Mouse (Mus musculus) liver, embryonic 14.5 days (tissue): ENCODE measurements at regions not wholly inside any gene's neighbourhood (a gene's known extent, or its start where the extent isn't known, plus 50 kb on each side); places are given as distances from the start of the nearest gene placed in this dataset.
A peak's percentile ranks its signal among the peaks of the same experiment; 100 is the strongest.

Experiments used
- ATAC-seq: fragments of 200-750 bp; cut with Nextera tagmentation; 2 replicates; pipeline ENCODE4 v1.8.0; 2017; ENCODE audit warnings: moderate number of reproducible peaks, mild to moderate bottlenecking, moderate library complexity; ENCODE audit not compliant: insufficient read depth
- DNase-seq, 3 experiments: peaks; one replicate each; pipeline ENCODE4 v3.0.0-alpha.2; 2012 to 2013; ENCODE audit warnings: low read depth in 3 of 3, low spot score in 3 of 3
- H3K27ac ChIP-seq: fragments of 300-500 bp; sonication (generic); 2 replicates; pipeline ENCODE4 v1.5.1; 2014; ENCODE audit warnings: moderate library complexity, mild to moderate bottlenecking, control low read depth, inconsistent platforms
- H3K27me3 ChIP-seq: fragments of 300-500 bp; sonication (generic); 2 replicates; pipeline ENCODE4 v1.6.1; 2014; ENCODE audit warnings: mild to moderate bottlenecking, low read length, moderate library complexity; ENCODE audit not compliant: control insufficient read depth, insufficient read depth
- H3K36me3 ChIP-seq: fragments of 300-500 bp; sonication (generic); replicated peaks from 2 replicates; pipeline ENCODE4 v1.6.1; 2014; ENCODE audit warnings: low read depth; ENCODE audit not compliant: control insufficient read depth, insufficient read depth
- H3K4me1 ChIP-seq, 2 experiments: fragments of 200-500 bp in 1 of 2; fragments of 300-500 bp in 1 of 2; sonication (generic) in 1 of 2; replicated peaks; 2 replicates each; pipeline ENCODE4 v1.6.1; 2012 to 2014; ENCODE audit warnings: antibody characterized with exemption in 1 of 2, inconsistent platforms in 1 of 2, low read length in 1 of 2; ENCODE audit not compliant: control insufficient read depth in 2 of 2, insufficient read depth in 2 of 2
- H3K4me2 ChIP-seq: fragments of 300-500 bp; sonication (generic); 2 replicates; pipeline ENCODE4 v1.6.1; 2014; ENCODE audit warnings: low read depth, mild to moderate bottlenecking, control low read depth, moderate library complexity
- H3K4me3 ChIP-seq, 2 experiments: fragments of 200-500 bp in 1 of 2; fragments of 300-500 bp in 1 of 2; sonication (generic) in 1 of 2; 2 replicates each; pipeline ENCODE4 v1.5.1; 2012 to 2014; ENCODE audit warnings: low read depth in 2 of 2, low read length in 2 of 2, mild to moderate bottlenecking in 2 of 2, control low read depth in 1 of 2, inconsistent platforms in 1 of 2, moderate library complexity in 1 of 2; ENCODE audit not compliant: insufficient read depth in 1 of 2
- H3K9ac ChIP-seq: fragments of 300-500 bp; sonication (generic); replicated peaks from 2 replicates; pipeline ENCODE4 v1.6.1; 2014; ENCODE audit warnings: mild to moderate bottlenecking, control low read depth, moderate library complexity
- H3K9me3 ChIP-seq: fragments of 300-500 bp; sonication (generic); 2 replicates; pipeline ENCODE4 v1.6.1; 2016; ENCODE audit warnings: low read length, mixed read lengths; ENCODE audit not compliant: control insufficient read depth
- CTCF ChIP-seq: IDR thresholded peaks from 2 replicates; pipeline ENCODE4 v1.5.1; 2016; ENCODE audit warnings: antibody characterized with exemption, low read depth, control low read depth
- EP300 ChIP-seq: IDR thresholded peaks from 2 replicates; pipeline ENCODE4 v1.6.1; 2016; ENCODE audit warnings: antibody characterized with exemption, low read depth
- WGBS: fragments of 180-500 bp; shearing (Covaris S2); extraction: QIAGEN DNeasy Blood & Tissue Kit; methylation state at CpG from one replicate; pipeline ENCODE4 v1.1.7; 2014; ENCODE audit not compliant: insufficient replicate concordance; 5-methylcytosine and 5-hydroxymethylcytosine counted together

DNA sequence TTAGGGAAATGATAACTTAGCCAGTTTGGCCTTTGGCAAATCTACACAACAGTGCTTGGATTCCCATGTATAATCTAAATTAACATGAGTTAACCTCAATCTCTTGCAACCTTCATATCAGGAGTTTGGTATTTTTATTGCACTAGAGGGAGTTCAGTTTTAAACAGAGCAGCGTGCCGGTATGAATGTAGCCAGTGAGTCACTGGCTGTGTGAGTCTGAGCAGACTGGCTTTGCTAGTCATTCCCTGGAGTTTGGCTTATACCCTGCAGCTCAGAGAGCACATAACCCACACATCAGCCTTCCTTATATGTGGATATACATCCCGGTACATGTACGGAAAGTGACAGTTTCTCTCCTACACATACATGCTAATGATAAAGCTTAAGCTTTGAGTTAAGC, 360.6 kb upstream of the Runx1 start:
- no peaks in the 10 kb centered on the region for H3K36me3 ChIP-seq
- no peaks in the 10 kb centered on the region for H3K9me3 ChIP-seq
- WGBS, result 81% methylated on average over 4 of the region's 4 CpGs
- H3K4me1 ChIP-seq, result 0 out of 4 replicates have a peak, but pooled peaks cover 0 to 2% of the 10 kb centered on the region in 2 experiments
- H3K27ac ChIP-seq, result no peak overlapping the region
- DNase-seq, result no peak
- no peak overlapping the region for H3K4me3 ChIP-seq
- H3K4me2 ChIP-seq, result no peak overlapping the region
- no peak for ATAC-seq
- no peak overlapping the region for H3K9ac ChIP-seq
- no peak for TF ChIP-seq CTCF
- TF ChIP-seq EP300, result no peak
- no peaks in the 10 kb centered on the region for H3K27me3 ChIP-seq

DNA sequence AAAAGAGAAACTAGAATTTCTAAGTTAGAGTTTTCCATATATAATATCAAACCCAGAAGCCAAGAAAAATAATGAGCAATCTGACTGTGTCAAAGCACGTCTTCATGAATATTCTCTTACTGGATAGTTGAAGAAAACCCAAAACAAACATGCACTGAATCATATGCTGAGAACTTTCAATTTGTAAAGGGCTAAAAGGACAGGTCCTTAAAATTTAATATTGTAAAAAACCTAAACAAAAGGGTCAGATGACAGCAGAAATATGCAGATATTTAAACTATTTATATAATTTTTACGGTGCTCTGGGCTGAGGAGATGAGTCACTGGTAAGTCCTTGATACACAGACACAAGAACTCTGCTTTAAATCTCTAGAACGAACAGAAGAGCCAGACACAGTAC, 356.7 kb upstream of the Runx1 start:
- H3K9me3 ChIP-seq, result no peaks in the 10 kb centered on the region
- DNase-seq, result no peak
- no peaks in the 10 kb centered on the region for H3K36me3 ChIP-seq
- no peak for TF ChIP-seq CTCF
- TF ChIP-seq EP300, result no peak
- H3K9ac ChIP-seq, result no peak overlapping the region
- no peak overlapping the region for H3K27ac ChIP-seq
- H3K4me3 ChIP-seq, result no peak overlapping the region
- no peak overlapping the region for H3K4me2 ChIP-seq
- H3K27me3 ChIP-seq, result no peaks in the 10 kb centered on the region
- peaks cover 0 to 8% of the 10 kb centered on the region in 2 experiments; a peak in 2 of 4 replicates for H3K4me1 ChIP-seq
- 66% methylated on average over 3 of the region's 3 CpGs for WGBS
- ATAC-seq, result no peak

DNA sequence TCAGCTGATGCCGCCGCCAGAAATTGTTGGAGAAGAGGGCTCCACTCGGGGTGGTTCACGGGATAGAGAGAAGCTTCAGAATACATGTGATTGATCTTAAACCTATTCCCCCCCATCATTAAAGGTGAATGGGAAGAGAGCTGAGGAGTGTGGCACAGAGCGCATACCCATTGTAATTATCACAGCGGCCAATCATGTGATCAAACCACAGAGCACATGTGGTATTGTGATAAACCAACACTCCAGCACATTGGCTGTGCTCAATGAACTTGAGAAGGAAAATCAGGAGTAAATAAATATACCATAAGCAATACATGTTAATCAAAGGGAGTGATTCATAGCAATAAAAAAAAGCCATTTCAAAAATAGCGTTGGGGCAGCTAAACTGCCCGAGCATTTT, 355.5 kb upstream of the Runx1 start:
- TF ChIP-seq EP300 (no peak), CTCF (no peak)
- ATAC-seq (no peak), DNase-seq (no peak)
- Histone ChIP-seq H3K27ac (no peak overlapping the region), H3K9me3 (no peaks in the 10 kb centered on the region), H3K4me3 (no peak overlapping the region), H3K27me3 (no peaks in the 10 kb centered on the region), H3K9ac (no peak overlapping the region), H3K4me2 (no peak overlapping the region), H3K36me3 (no peaks in the 10 kb centered on the region), H3K4me1 (peaks cover 0 to 8% of the 10 kb centered on the region in 2 experiments; a peak in 2 of 4 replicates)
- 63% methylated on average over 8 of the region's 8 CpGs for WGBS

DNA sequence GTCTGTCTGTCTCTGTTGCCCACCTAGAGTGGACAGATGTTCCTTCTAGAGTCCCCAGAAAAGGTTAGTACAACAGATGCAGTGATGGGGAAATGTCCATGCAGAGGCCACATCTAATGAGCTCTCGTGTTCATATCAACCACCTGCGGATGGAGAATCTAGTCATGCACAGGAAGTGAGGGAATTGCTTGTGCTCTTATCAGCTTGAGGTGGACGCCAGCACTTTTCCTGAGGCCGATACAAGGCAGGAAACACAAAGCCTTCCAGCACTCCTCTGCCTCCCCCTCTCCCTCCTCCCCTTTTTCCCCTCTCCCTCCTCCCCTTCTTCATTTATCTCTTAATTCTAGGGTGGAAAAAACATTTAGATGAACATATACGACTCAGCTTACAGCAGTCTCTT, 354.3 kb upstream of the Runx1 start:
- ATAC-seq (no peak), DNase-seq (no peak)
- Histone ChIP-seq H3K36me3 (no peaks in the 10 kb centered on the region), H3K27ac (no peak overlapping the region), H3K4me3 (no peak overlapping the region), H3K27me3 (no peaks in the 10 kb centered on the region), H3K9ac (no peak overlapping the region), H3K4me2 (no peak overlapping the region), H3K4me1 (peaks cover 0 to 8% of the 10 kb centered on the region in 2 experiments; a peak in 2 of 4 replicates), H3K9me3 (no peaks in the 10 kb centered on the region)
- 8% methylated on average over 5 of the region's 5 CpGs for WGBS
- TF ChIP-seq EP300 (no peak), CTCF (no peak)

DNA sequence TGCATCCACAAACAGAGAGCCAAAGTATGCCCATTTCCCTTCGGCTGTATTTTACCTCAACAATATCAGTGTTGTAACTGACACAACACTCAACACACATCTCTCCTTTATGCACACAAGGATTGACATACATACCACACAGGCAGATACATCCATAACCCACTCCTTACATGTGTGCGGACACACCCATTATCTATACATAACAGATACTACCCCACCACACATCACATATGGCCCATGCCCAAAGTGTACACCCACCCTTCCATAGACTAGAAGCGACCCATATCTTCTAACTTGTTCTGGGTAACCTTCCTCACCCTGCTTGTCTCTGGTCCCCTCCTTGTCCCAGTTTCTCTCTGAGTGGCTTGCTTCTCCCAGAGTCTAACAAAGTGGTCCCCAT, 340.7 kb upstream of the Runx1 start:
- H3K4me2 ChIP-seq, result peak overlapping the region; percentile 13
- 49% methylated on average over 3 of the region's 3 CpGs for whole genome bisulfite sequencing

More for the DNA sequence above, 340.7 kb upstream of the Runx1 start:
- no peak overlapping the region for H3K4me3 ChIP-seq
- DNase-seq (no peak), ATAC-seq (peak; percentile 92)
- peak overlapping the region; percentile 20 for H3K27ac ChIP-seq
- peaks cover 9 to 19% of the 10 kb centered on the region in 2 experiments for H3K4me1 ChIP-seq
- no peaks in the 10 kb centered on the region for H3K27me3 ChIP-seq
- no peaks in the 10 kb centered on the region for H3K36me3 ChIP-seq
- H3K9ac ChIP-seq, result no peak overlapping the region
- H3K9me3 ChIP-seq, result no peaks in the 10 kb centered on the region
- TF ChIP-seq EP300, result peak; percentile 40
- TF ChIP-seq CTCF, result no peak
